Mouse (Mus musculus): ENCODE measurements around the gene Mdfi. TPM values are rescaled to one million over a fixed set of nuclear protein-coding genes. Genes with fewer than 3 reads are reported as not detected.

Gene Mdfi
- polyA plus RNA-seq, 1 experiment from 2014 or later, result 24.7 TPM

- Histone ChIP-seq H3K27ac (ENCODE audit: low read depth, low read length) (peak overlapping the region; percentile 71), H3K4me1 (ENCODE audit: control insufficient read depth, insufficient read depth, low read length) (peaks cover 28% of the 10 kb centered on the region), H3K36me3 (ENCODE audit: control insufficient read depth, insufficient read depth, low read length) (peaks cover 16% of the 10 kb centered on the region), H3K9ac (ENCODE audit: low read length) (no peak overlapping the region), H3K9me3 (ENCODE audit: control insufficient read depth, low read length) (no peaks in the 10 kb centered on the region), H3K4me2 (no peak overlapping the region), H3K27me3 (ENCODE audit: control insufficient read depth, insufficient read depth, low read length) (no peaks in the 10 kb centered on the region), H3K4me3 (ENCODE audit: low read depth, low read length) (no peak overlapping the region)
- 73% methylated on average over 31 of the region's 31 CpGs for WGBS
- ATAC-seq (ENCODE audit: low FRiP score) (peak; percentile 52), DNase-seq (ENCODE audit: low spot score, missing footprints) (no peak)
Measured at GRCm38 (mm10) chr17:47872311-47873011, 38.0 kb upstream of the Mdfi start.

- Histone ChIP-seq H3K4me1 (ENCODE audit: control insufficient read depth, insufficient read depth, low read length) (peaks cover 13% of the 10 kb centered on the region), H3K9ac (ENCODE audit: low read length) (no peak overlapping the region), H3K4me2 (no peak overlapping the region), H3K27ac (ENCODE audit: low read depth, low read length) (no peak overlapping the region), H3K9me3 (ENCODE audit: control insufficient read depth, low read length) (no peaks in the 10 kb centered on the region), H3K36me3 (ENCODE audit: control insufficient read depth, insufficient read depth, low read length) (peaks cover 12% of the 10 kb centered on the region; the same call in 1 of the 2 replicates), H3K4me3 (ENCODE audit: low read depth, low read length) (no peak overlapping the region), H3K27me3 (ENCODE audit: control insufficient read depth, insufficient read depth, low read length) (no peaks in the 10 kb centered on the region)
- DNase-seq (ENCODE audit: low spot score, missing footprints), result no peak
- WGBS, result 93% methylated on average over 10 of the region's 10 CpGs
- no peak for ATAC-seq (ENCODE audit: low FRiP score)
Measured at GRCm38 (mm10) chr17:47869874-47870273, 35.4 kb upstream of the Mdfi start.

GRCm38 (mm10) chr17:47866037-47866436 is 31.5 kb upstream of the Mdfi start:
- no peak for ATAC-seq (ENCODE audit: low FRiP score)
- Histone ChIP-seq H3K27ac (ENCODE audit: low read depth, low read length) (no peak overlapping the region), H3K9ac (ENCODE audit: low read length) (no peak overlapping the region), H3K9me3 (ENCODE audit: control insufficient read depth, low read length) (no peaks in the 10 kb centered on the region), H3K4me3 (ENCODE audit: low read depth, low read length) (no peak overlapping the region), H3K4me1 (ENCODE audit: control insufficient read depth, insufficient read depth, low read length) (peaks cover 6% of the 10 kb centered on the region; the same call in 1 of the 2 replicates), H3K36me3 (ENCODE audit: control insufficient read depth, insufficient read depth, low read length) (peaks cover 4% of the 10 kb centered on the region; the same call in 1 of the 2 replicates), H3K4me2 (no peak overlapping the region), H3K27me3 (ENCODE audit: control insufficient read depth, insufficient read depth, low read length) (no peaks in the 10 kb centered on the region)
- DNase-seq (ENCODE audit: low spot score, missing footprints), result no peak
- 73% methylated on average over 10 of the region's 10 CpGs for WGBS

GRCm38 (mm10) chr17:47864496-47864895 is 30.0 kb upstream of the Mdfi start:
- Histone ChIP-seq H3K4me1 (ENCODE audit: control insufficient read depth, insufficient read depth, low read length) (peaks cover 6% of the 10 kb centered on the region; the same call in 1 of the 2 replicates), H3K36me3 (ENCODE audit: control insufficient read depth, insufficient read depth, low read length) (no peaks in the 10 kb centered on the region; the same call in 1 of the 2 replicates), H3K4me3 (ENCODE audit: low read depth, low read length) (no peak overlapping the region), H3K27me3 (ENCODE audit: control insufficient read depth, insufficient read depth, low read length) (no peaks in the 10 kb centered on the region), H3K9ac (ENCODE audit: low read length) (no peak overlapping the region), H3K9me3 (ENCODE audit: control insufficient read depth, low read length) (no peaks in the 10 kb centered on the region), H3K27ac (ENCODE audit: low read depth, low read length) (no peak overlapping the region), H3K4me2 (peak overlapping the region; percentile 23; the same call in 1 of the 2 replicates)
- peak; percentile 97 for DNase-seq (ENCODE audit: low spot score, missing footprints)
- ATAC-seq (ENCODE audit: low FRiP score), result peak; percentile 76
- WGBS, result 6% methylated on average over 17 of the region's 17 CpGs

GRCm38 (mm10) chr17:47863437-47863836 is 28.9 kb upstream of the Mdfi start:
- ATAC-seq (ENCODE audit: low FRiP score) (peak; percentile 43), DNase-seq (ENCODE audit: low spot score, missing footprints) (no peak)
- Histone ChIP-seq H3K9me3 (ENCODE audit: control insufficient read depth, low read length) (no peaks in the 10 kb centered on the region), H3K36me3 (ENCODE audit: control insufficient read depth, insufficient read depth, low read length) (no peaks in the 10 kb centered on the region; the same call in 1 of the 2 replicates), H3K27me3 (ENCODE audit: control insufficient read depth, insufficient read depth, low read length) (no peaks in the 10 kb centered on the region), H3K4me2 (no peak overlapping the region), H3K4me3 (ENCODE audit: low read depth, low read length) (no peak overlapping the region), H3K9ac (ENCODE audit: low read length) (peak overlapping the region; percentile 47; the same call in 1 of the 2 replicates), H3K4me1 (ENCODE audit: control insufficient read depth, insufficient read depth, low read length) (peaks cover 6% of the 10 kb centered on the region; the same call in 1 of the 2 replicates), H3K27ac (ENCODE audit: low read depth, low read length) (no peak overlapping the region)
- WGBS, result 15% methylated on average over 11 of the region's 11 CpGs

GRCm38 (mm10) chr17:47863023-47863422 is 28.5 kb upstream of the Mdfi start:
- no peaks in the 10 kb centered on the region for H3K9me3 ChIP-seq (ENCODE audit: control insufficient read depth, low read length)
- no peak overlapping the region for H3K27ac ChIP-seq (ENCODE audit: low read depth, low read length)
- DNase-seq (ENCODE audit: low spot score, missing footprints), result no peak
- ATAC-seq (ENCODE audit: low FRiP score), result peak; percentile 20; the same call in 1 of the 2 replicates
- no peak overlapping the region; the same call in 1 of the 2 replicates for H3K9ac ChIP-seq (ENCODE audit: low read length)
- H3K4me1 ChIP-seq (ENCODE audit: control insufficient read depth, insufficient read depth, low read length), result peaks cover 6% of the 10 kb centered on the region; the same call in 1 of the 2 replicates
- no peak overlapping the region for H3K4me3 ChIP-seq (ENCODE audit: low read depth, low read length)
- H3K4me2 ChIP-seq, result no peak overlapping the region
- 48% methylated on average over 4 of the region's 4 CpGs for WGBS
- H3K36me3 ChIP-seq (ENCODE audit: control insufficient read depth, insufficient read depth, low read length), result no peaks in the 10 kb centered on the region; the same call in 1 of the 2 replicates
- no peaks in the 10 kb centered on the region for H3K27me3 ChIP-seq (ENCODE audit: control insufficient read depth, insufficient read depth, low read length)

GRCm38 (mm10) chr17:47855544-47855943 is 21.1 kb upstream of the Mdfi start:
- Histone ChIP-seq H3K27me3 (ENCODE audit: control insufficient read depth, insufficient read depth, low read length) (no peaks in the 10 kb centered on the region; the same call in 1 of the 2 replicates), H3K9me3 (ENCODE audit: control insufficient read depth, low read length) (no peaks in the 10 kb centered on the region), H3K36me3 (ENCODE audit: control insufficient read depth, insufficient read depth, low read length) (no peaks in the 10 kb centered on the region), H3K4me2 (no peak overlapping the region), H3K9ac (ENCODE audit: low read length) (no peak overlapping the region), H3K27ac (ENCODE audit: low read depth, low read length) (no peak overlapping the region), H3K4me1 (ENCODE audit: control insufficient read depth, insufficient read depth, low read length) (no peaks in the 10 kb centered on the region), H3K4me3 (ENCODE audit: low read depth, low read length) (no peak overlapping the region)
- WGBS, result 79% methylated on average over 4 of the region's 4 CpGs
- ATAC-seq (ENCODE audit: low FRiP score) (no peak), DNase-seq (ENCODE audit: low spot score, missing footprints) (no peak)

- Histone ChIP-seq H3K27ac (ENCODE audit: low read depth, low read length) (no peak overlapping the region), H3K9me3 (ENCODE audit: control insufficient read depth, low read length) (no peaks in the 10 kb centered on the region), H3K4me1 (ENCODE audit: control insufficient read depth, insufficient read depth, low read length) (no peaks in the 10 kb centered on the region), H3K4me3 (ENCODE audit: low read depth, low read length) (no peak overlapping the region), H3K4me2 (no peak overlapping the region), H3K9ac (ENCODE audit: low read length) (no peak overlapping the region), H3K36me3 (ENCODE audit: control insufficient read depth, insufficient read depth, low read length) (no peaks in the 10 kb centered on the region), H3K27me3 (ENCODE audit: control insufficient read depth, insufficient read depth, low read length) (no peaks in the 10 kb centered on the region; the same call in 1 of the 2 replicates)
- WGBS, result 82% methylated on average over 8 of the region's 8 CpGs
- DNase-seq (ENCODE audit: low spot score, missing footprints) (no peak), ATAC-seq (ENCODE audit: low FRiP score) (no peak)
Measured at GRCm38 (mm10) chr17:47854908-47855307, 20.4 kb upstream of the Mdfi start.

- no peak for ATAC-seq (ENCODE audit: low FRiP score)
- no peak for DNase-seq (ENCODE audit: low spot score, missing footprints)
- Histone ChIP-seq H3K4me1 (ENCODE audit: control insufficient read depth, insufficient read depth, low read length) (no peaks in the 10 kb centered on the region), H3K27ac (ENCODE audit: low read depth, low read length) (no peak overlapping the region), H3K9me3 (ENCODE audit: control insufficient read depth, low read length) (no peaks in the 10 kb centered on the region), H3K4me3 (ENCODE audit: low read depth, low read length) (no peak overlapping the region), H3K9ac (ENCODE audit: low read length) (no peak overlapping the region), H3K4me2 (no peak overlapping the region), H3K36me3 (ENCODE audit: control insufficient read depth, insufficient read depth, low read length) (no peaks in the 10 kb centered on the region), H3K27me3 (ENCODE audit: control insufficient read depth, insufficient read depth, low read length) (no peaks in the 10 kb centered on the region; the same call in 1 of the 2 replicates)
- 90% methylated on average over 4 of the region's 4 CpGs for WGBS
Measured at GRCm38 (mm10) chr17:47853760-47854159, 19.3 kb upstream of the Mdfi start.

Measured in midbrain, embryonic 11.5 days (tissue).